Mouse (Mus musculus): ENCODE data around the gene Vezt.

The Vezt gene

GRCm38 (mm10) chr10:93912136-93912855, 123.3 kb downstream of the Vezt start:
- TF ChIP-seq CTCF (conservative IDR thresholded peaks at IDR 0.05; ENCODE audit: low read length) = no peak
- TF ChIP-seq POU5F1 (IDR thresholded peaks at IDR 0.05; ENCODE audit: borderline replicate concordance, low read length) = no peak
- no peak for TF ChIP-seq NANOG (IDR thresholded peaks at IDR 0.05; ENCODE audit: borderline replicate concordance, low read length)
- peaks cover 9% of the 10 kb centered on the region for H3K27me3 ChIP-seq (ENCODE audit: insufficient read depth, low read length)
- no peak overlapping the region for H3K4me3 ChIP-seq (replicated peaks; ENCODE audit: low read length)
- no peaks in the 10 kb centered on the region for H3K9me3 ChIP-seq (ENCODE audit: low read length)
- H3K4me1 ChIP-seq (replicated peaks; ENCODE audit: low read depth, low read length) = peaks cover 16% of the 10 kb centered on the region
- no peaks in the 10 kb centered on the region for H3K36me3 ChIP-seq (ENCODE audit: insufficient read depth, low read length)

GRCm38 (mm10) chr10:93911326-93911725, 124.3 kb downstream of the Vezt start:
- no peak overlapping the region for H3K4me3 ChIP-seq (replicated peaks; ENCODE audit: low read length)
- no peak for TF ChIP-seq CTCF (conservative IDR thresholded peaks at IDR 0.05; ENCODE audit: low read length)
- no peak for TF ChIP-seq NANOG (IDR thresholded peaks at IDR 0.05; ENCODE audit: borderline replicate concordance, low read length)
- TF ChIP-seq POU5F1 (IDR thresholded peaks at IDR 0.05; ENCODE audit: borderline replicate concordance, low read length) = no peak
- peaks cover 9% of the 10 kb centered on the region for H3K27me3 ChIP-seq (ENCODE audit: insufficient read depth, low read length)
- no peaks in the 10 kb centered on the region for H3K9me3 ChIP-seq (ENCODE audit: low read length)
- H3K4me1 ChIP-seq (replicated peaks; ENCODE audit: low read depth, low read length) = peaks cover 24% of the 10 kb centered on the region
- H3K36me3 ChIP-seq (ENCODE audit: insufficient read depth, low read length) = no peaks in the 10 kb centered on the region

GRCm38 (mm10) chr10:93909811-93910446, 125.7 kb downstream of the Vezt start:
- Histone ChIP-seq H3K36me3 (ENCODE audit: insufficient read depth, low read length) (no peaks in the 10 kb centered on the region), H3K4me1 (replicated peaks; ENCODE audit: low read depth, low read length) (peaks cover 17% of the 10 kb centered on the region), H3K4me3 (replicated peaks; ENCODE audit: low read length) (no peak overlapping the region), H3K9me3 (ENCODE audit: low read length) (no peaks in the 10 kb centered on the region), H3K27me3 (ENCODE audit: insufficient read depth, low read length) (peaks cover 9% of the 10 kb centered on the region)
- no peak for TF ChIP-seq POU5F1 (IDR thresholded peaks at IDR 0.05; ENCODE audit: borderline replicate concordance, low read length)
- TF ChIP-seq CTCF (conservative IDR thresholded peaks at IDR 0.05; ENCODE audit: low read length) = no peak
- TF ChIP-seq NANOG (IDR thresholded peaks at IDR 0.05; ENCODE audit: borderline replicate concordance, low read length) = no peak

- Histone ChIP-seq H3K4me3 (replicated peaks; ENCODE audit: low read length) (no peak overlapping the region), H3K9me3 (ENCODE audit: low read length) (no peaks in the 10 kb centered on the region), H3K4me1 (replicated peaks; ENCODE audit: low read depth, low read length) (peaks cover 17% of the 10 kb centered on the region), H3K36me3 (ENCODE audit: insufficient read depth, low read length) (no peaks in the 10 kb centered on the region), H3K27me3 (ENCODE audit: insufficient read depth, low read length) (peaks cover 4% of the 10 kb centered on the region)
- TF ChIP-seq CTCF (conservative IDR thresholded peaks at IDR 0.05; ENCODE audit: low read length) (no peak), NANOG (IDR thresholded peaks at IDR 0.05; ENCODE audit: borderline replicate concordance, low read length) (no peak), POU5F1 (IDR thresholded peaks at IDR 0.05; ENCODE audit: borderline replicate concordance, low read length) (no peak)
These were observed 126.6 kb downstream of the Vezt start for GRCm38 (mm10) chr10:93909015-93909414.

- H3K4me3 ChIP-seq (replicated peaks; ENCODE audit: low read length) = no peak overlapping the region
- TF ChIP-seq POU5F1 (IDR thresholded peaks at IDR 0.05; ENCODE audit: borderline replicate concordance, low read length) (no peak), NANOG (IDR thresholded peaks at IDR 0.05; ENCODE audit: borderline replicate concordance, low read length) (no peak), CTCF (conservative IDR thresholded peaks at IDR 0.05; ENCODE audit: low read length) (no peak)
- H3K36me3 ChIP-seq (ENCODE audit: insufficient read depth, low read length) = no peaks in the 10 kb centered on the region
- H3K27me3 ChIP-seq (ENCODE audit: insufficient read depth, low read length) = peaks cover 4% of the 10 kb centered on the region
- no peaks in the 10 kb centered on the region for H3K9me3 ChIP-seq (ENCODE audit: low read length)
- peaks cover 17% of the 10 kb centered on the region for H3K4me1 ChIP-seq (replicated peaks; ENCODE audit: low read depth, low read length)
These were observed 127.1 kb downstream of the Vezt start for GRCm38 (mm10) chr10:93908540-93908939.

- no peaks in the 10 kb centered on the region; the same call in 1 of the 2 replicates for H3K27me3 ChIP-seq (ENCODE audit: insufficient read depth, low read length)
- no peaks in the 10 kb centered on the region for H3K9me3 ChIP-seq (ENCODE audit: low read length)
- H3K36me3 ChIP-seq (ENCODE audit: insufficient read depth, low read length) = no peaks in the 10 kb centered on the region
- TF ChIP-seq POU5F1 (IDR thresholded peaks at IDR 0.05; ENCODE audit: borderline replicate concordance, low read length) = no peak
- TF ChIP-seq NANOG (IDR thresholded peaks at IDR 0.05; ENCODE audit: borderline replicate concordance, low read length) = no peak
- TF ChIP-seq CTCF (conservative IDR thresholded peaks at IDR 0.05; ENCODE audit: low read length) = no peak
- H3K4me1 ChIP-seq (replicated peaks; ENCODE audit: low read depth, low read length) = peaks cover 17% of the 10 kb centered on the region
- no peak overlapping the region for H3K4me3 ChIP-seq (replicated peaks; ENCODE audit: low read length)
These were observed 128.2 kb downstream of the Vezt start for GRCm38 (mm10) chr10:93907376-93907775.

- H3K9me3 ChIP-seq (ENCODE audit: low read length) = no peaks in the 10 kb centered on the region
- no peak for TF ChIP-seq NANOG (IDR thresholded peaks at IDR 0.05; ENCODE audit: borderline replicate concordance, low read length)
- TF ChIP-seq POU5F1 (IDR thresholded peaks at IDR 0.05; ENCODE audit: borderline replicate concordance, low read length) = no peak
- no peak for TF ChIP-seq CTCF (conservative IDR thresholded peaks at IDR 0.05; ENCODE audit: low read length)
- no peak overlapping the region for H3K4me3 ChIP-seq (replicated peaks; ENCODE audit: low read length)
- peaks cover 4% of the 10 kb centered on the region; the same call in 1 of the 2 replicates for H3K27me3 ChIP-seq (ENCODE audit: insufficient read depth, low read length)
- H3K4me1 ChIP-seq (replicated peaks; ENCODE audit: low read depth, low read length) = no peaks in the 10 kb centered on the region
- H3K36me3 ChIP-seq (ENCODE audit: insufficient read depth, low read length) = no peaks in the 10 kb centered on the region
These were observed 135.7 kb downstream of the Vezt start for GRCm38 (mm10) chr10:93899907-93900306.

- H3K4me1 ChIP-seq (replicated peaks; ENCODE audit: low read depth, low read length) = no peaks in the 10 kb centered on the region
- no peaks in the 10 kb centered on the region for H3K36me3 ChIP-seq (ENCODE audit: insufficient read depth, low read length)
- H3K4me3 ChIP-seq (replicated peaks; ENCODE audit: low read length) = no peak overlapping the region
- no peaks in the 10 kb centered on the region for H3K9me3 ChIP-seq (ENCODE audit: low read length)
- H3K27me3 ChIP-seq (ENCODE audit: insufficient read depth, low read length) = peaks cover 4% of the 10 kb centered on the region; the same call in 1 of the 2 replicates
- no peak for TF ChIP-seq NANOG (IDR thresholded peaks at IDR 0.05; ENCODE audit: borderline replicate concordance, low read length)
- TF ChIP-seq CTCF (conservative IDR thresholded peaks at IDR 0.05; ENCODE audit: low read length) = no peak
- no peak for TF ChIP-seq POU5F1 (IDR thresholded peaks at IDR 0.05; ENCODE audit: borderline replicate concordance, low read length)
These were observed 136.3 kb downstream of the Vezt start for GRCm38 (mm10) chr10:93899303-93899702.

Data from E14TG2a.4 (cell line).